Mouse (Mus musculus): ENCODE measurements around the gene Slc1a7. TPM values are rescaled to one million over a fixed set of nuclear protein-coding genes. Genes with fewer than 3 reads are reported as not detected.

Gene Slc1a7
- polyA plus RNA-seq, 1 experiment = 0.03 TPM

DNA sequence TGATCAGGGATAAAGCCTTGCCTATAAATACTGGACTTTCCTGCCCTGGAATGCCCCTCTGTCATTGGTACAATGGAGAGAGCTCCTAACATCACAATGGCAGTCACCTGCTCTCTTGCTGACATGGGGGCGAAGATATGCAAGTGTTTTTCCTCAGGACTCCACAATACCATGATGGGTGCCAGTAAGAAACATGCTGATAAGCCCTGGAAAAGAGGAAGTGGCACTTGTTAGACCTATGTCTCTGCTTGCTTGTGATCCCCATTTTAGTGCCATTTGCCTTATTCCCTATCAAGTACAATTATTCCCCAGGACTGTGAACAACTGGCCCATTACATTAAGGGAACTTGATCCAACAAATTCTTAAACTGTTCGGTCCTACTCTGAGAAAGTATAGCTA, 39.4 kb upstream of the Slc1a7 start:
- DNase-seq = no peak
- H3K4me3 ChIP-seq (ENCODE audit: insufficient read depth, low read depth, low read length) = no peak overlapping the region
- 89% methylated on average over 2 of the region's 2 CpGs for WGBS
- H3K4me1 ChIP-seq (ENCODE audit: control insufficient read depth, insufficient read depth, low read length) = no peaks in the 10 kb centered on the region
- no peaks in the 10 kb centered on the region for H3K36me3 ChIP-seq (ENCODE audit: control insufficient read depth, insufficient read depth, low read length)
- no peak for TF ChIP-seq CTCF (conservative IDR thresholded peaks at IDR 0.05; ENCODE audit: insufficient read depth, insufficient read length, low read depth, low read length)
- no peak for TF ChIP-seq POLR2A (IDR thresholded peaks at IDR 0.05; ENCODE audit: low read depth, low read length)
- no peaks in the 10 kb centered on the region for H3K27me3 ChIP-seq (replicated peaks; ENCODE audit: control insufficient read depth, insufficient read depth, low read length)
- no peak overlapping the region for H3K27ac ChIP-seq (ENCODE audit: insufficient read depth, low read depth, low read length)

DNA sequence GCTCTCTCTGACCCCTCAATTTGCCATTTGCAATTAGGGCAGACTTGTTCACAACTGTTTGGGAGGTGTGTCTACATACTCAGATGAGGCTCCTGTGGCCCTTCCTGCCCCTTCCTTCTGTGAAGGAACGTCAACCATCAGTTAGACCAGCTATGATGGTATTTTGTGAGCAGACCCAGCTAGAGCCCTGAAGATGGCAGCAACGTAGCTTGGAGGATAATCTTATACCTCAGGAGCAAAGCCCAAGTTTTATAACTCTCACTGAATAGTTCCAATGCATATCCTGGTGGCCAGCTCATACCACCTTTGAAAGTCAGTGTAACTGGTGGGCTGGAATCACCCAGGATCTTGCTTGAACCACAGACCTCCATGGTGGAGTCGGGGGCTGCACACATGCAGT, 36.7 kb upstream of the Slc1a7 start:
- WGBS = 82% methylated on average over 3 of the region's 3 CpGs
- no peak for TF ChIP-seq CTCF (conservative IDR thresholded peaks at IDR 0.05; ENCODE audit: insufficient read depth, insufficient read length, low read depth, low read length)
- TF ChIP-seq POLR2A (IDR thresholded peaks at IDR 0.05; ENCODE audit: low read depth, low read length) = no peak
- Histone ChIP-seq H3K4me1 (ENCODE audit: control insufficient read depth, insufficient read depth, low read length) (no peaks in the 10 kb centered on the region), H3K4me3 (ENCODE audit: insufficient read depth, low read depth, low read length) (no peak overlapping the region), H3K27ac (ENCODE audit: insufficient read depth, low read depth, low read length) (no peak overlapping the region), H3K36me3 (ENCODE audit: control insufficient read depth, insufficient read depth, low read length) (no peaks in the 10 kb centered on the region), H3K27me3 (replicated peaks; ENCODE audit: control insufficient read depth, insufficient read depth, low read length) (no peaks in the 10 kb centered on the region)
- no peak for DNase-seq

DNA sequence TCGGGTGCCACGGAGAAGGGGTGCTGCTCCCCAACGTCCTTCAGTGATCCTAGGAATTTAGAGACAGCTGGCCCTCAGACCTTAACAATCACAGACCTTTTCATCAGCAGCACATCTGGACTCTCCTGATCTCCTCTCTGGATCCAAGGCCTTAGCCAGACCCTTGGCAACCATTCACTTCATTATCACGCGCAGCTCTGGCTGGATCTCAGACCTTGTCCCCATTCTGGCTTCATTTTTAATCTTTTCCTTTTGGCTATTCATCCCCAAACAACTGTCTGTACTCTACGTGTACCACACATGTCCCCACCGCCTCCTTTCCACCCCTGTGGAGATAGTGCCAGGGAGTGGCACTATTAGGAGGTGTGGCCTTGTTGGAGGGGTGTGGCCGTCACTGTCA, 34.9 kb upstream of the Slc1a7 start:
- H3K4me3 ChIP-seq (ENCODE audit: insufficient read depth, low read depth, low read length) = no peak overlapping the region
- H3K36me3 ChIP-seq (ENCODE audit: control insufficient read depth, insufficient read depth, low read length) = no peaks in the 10 kb centered on the region
- no peak for DNase-seq
- no peaks in the 10 kb centered on the region for H3K27me3 ChIP-seq (replicated peaks; ENCODE audit: control insufficient read depth, insufficient read depth, low read length)
- TF ChIP-seq CTCF (conservative IDR thresholded peaks at IDR 0.05; ENCODE audit: insufficient read depth, insufficient read length, low read depth, low read length) (no peak), POLR2A (IDR thresholded peaks at IDR 0.05; ENCODE audit: low read depth, low read length) (no peak)
- H3K27ac ChIP-seq (ENCODE audit: insufficient read depth, low read depth, low read length) = no peak overlapping the region
- WGBS = 83% methylated on average over 8 of the region's 8 CpGs
- H3K4me1 ChIP-seq (ENCODE audit: control insufficient read depth, insufficient read depth, low read length) = no peaks in the 10 kb centered on the region

DNA sequence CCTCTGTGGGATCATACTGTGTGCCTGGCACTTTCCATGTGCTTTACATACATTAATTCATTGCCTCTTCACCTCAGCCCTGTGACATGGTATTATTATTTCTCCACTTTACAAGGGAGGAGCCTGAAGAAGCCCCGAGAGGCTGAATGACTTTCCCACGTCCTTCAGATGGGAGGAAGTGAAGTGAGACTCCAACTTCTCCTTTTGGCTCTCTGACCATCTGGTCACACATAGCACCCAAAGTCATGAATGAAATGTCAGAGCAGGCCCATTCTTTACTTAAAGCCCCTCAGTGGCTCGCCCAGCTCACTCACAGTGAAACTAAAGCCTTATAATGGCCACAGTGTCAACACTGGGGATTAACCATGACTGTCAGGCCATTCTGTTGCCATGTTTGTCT, 32.9 kb upstream of the Slc1a7 start:
- no peak for DNase-seq
- H3K27ac ChIP-seq (ENCODE audit: insufficient read depth, low read depth, low read length) = no peak overlapping the region
- H3K36me3 ChIP-seq (ENCODE audit: control insufficient read depth, insufficient read depth, low read length) = no peaks in the 10 kb centered on the region
- no peaks in the 10 kb centered on the region for H3K4me1 ChIP-seq (ENCODE audit: control insufficient read depth, insufficient read depth, low read length)
- H3K4me3 ChIP-seq (ENCODE audit: insufficient read depth, low read depth, low read length) = no peak overlapping the region
- TF ChIP-seq CTCF (conservative IDR thresholded peaks at IDR 0.05; ENCODE audit: insufficient read depth, insufficient read length, low read depth, low read length) (no peak), POLR2A (IDR thresholded peaks at IDR 0.05; ENCODE audit: low read depth, low read length) (no peak)
- WGBS = 75% methylated on average over 3 of the region's 3 CpGs
- H3K27me3 ChIP-seq (replicated peaks; ENCODE audit: control insufficient read depth, insufficient read depth, low read length) = no peaks in the 10 kb centered on the region

DNA sequence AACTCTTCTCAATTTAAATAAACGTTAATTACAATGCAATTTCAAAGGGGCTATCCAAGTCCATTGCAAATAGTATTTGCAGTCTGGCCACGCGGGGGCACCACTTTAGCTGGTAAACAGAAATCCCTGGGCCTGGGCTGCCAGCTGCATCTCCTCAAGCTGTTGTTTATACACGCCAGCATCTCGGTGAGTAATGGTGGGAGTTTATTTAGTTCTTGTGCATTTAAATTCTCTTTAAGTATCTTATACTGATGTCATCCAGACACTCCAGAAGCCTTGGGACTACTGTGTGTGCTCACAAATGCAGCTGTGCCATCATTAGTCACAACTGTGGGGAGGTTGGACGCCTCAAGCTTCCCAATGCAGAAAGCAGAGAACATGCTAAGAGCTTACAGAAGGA, 30.8 kb upstream of the Slc1a7 start:
- Histone ChIP-seq H3K36me3 (ENCODE audit: control insufficient read depth, insufficient read depth, low read length) (no peaks in the 10 kb centered on the region), H3K27me3 (replicated peaks; ENCODE audit: control insufficient read depth, insufficient read depth, low read length) (no peaks in the 10 kb centered on the region), H3K4me1 (ENCODE audit: control insufficient read depth, insufficient read depth, low read length) (no peaks in the 10 kb centered on the region), H3K27ac (ENCODE audit: insufficient read depth, low read depth, low read length) (no peak overlapping the region), H3K4me3 (ENCODE audit: insufficient read depth, low read depth, low read length) (no peak overlapping the region)
- peak; percentile 69 for DNase-seq
- TF ChIP-seq POLR2A (IDR thresholded peaks at IDR 0.05; ENCODE audit: low read depth, low read length) = no peak
- peak; percentile 61 for TF ChIP-seq CTCF (conservative IDR thresholded peaks at IDR 0.05; ENCODE audit: insufficient read depth, insufficient read length, low read depth, low read length)
- 19% methylated on average over 6 of the region's 6 CpGs for WGBS

DNA sequence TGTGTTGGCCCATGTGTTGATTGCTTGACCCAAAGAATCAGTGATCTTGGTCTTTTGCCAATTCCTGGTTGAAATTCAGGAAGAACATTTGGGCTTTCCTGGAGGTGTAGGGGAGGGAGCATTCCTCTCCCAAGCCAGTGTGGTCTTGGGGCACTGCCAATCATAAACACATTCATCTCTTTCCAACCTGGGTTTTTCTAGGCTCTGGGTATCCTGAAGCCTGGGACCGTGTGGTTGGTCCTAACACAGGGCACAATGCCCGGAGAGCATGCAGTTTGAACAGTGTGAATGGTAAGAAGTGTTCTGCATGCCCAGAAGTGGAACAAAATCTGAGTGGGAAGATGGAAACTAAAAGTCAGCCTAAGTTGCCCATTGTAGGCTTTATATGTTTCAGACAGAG, 30.0 kb upstream of the Slc1a7 start:
- no peak overlapping the region for H3K27ac ChIP-seq (ENCODE audit: insufficient read depth, low read depth, low read length)
- WGBS = 66% methylated on average over 2 of the region's 2 CpGs
- H3K4me1 ChIP-seq (ENCODE audit: control insufficient read depth, insufficient read depth, low read length) = no peaks in the 10 kb centered on the region
- no peaks in the 10 kb centered on the region for H3K27me3 ChIP-seq (replicated peaks; ENCODE audit: control insufficient read depth, insufficient read depth, low read length)
- peak; percentile 12 for DNase-seq
- TF ChIP-seq POLR2A (IDR thresholded peaks at IDR 0.05; ENCODE audit: low read depth, low read length) = no peak
- no peaks in the 10 kb centered on the region for H3K36me3 ChIP-seq (ENCODE audit: control insufficient read depth, insufficient read depth, low read length)
- H3K4me3 ChIP-seq (ENCODE audit: insufficient read depth, low read depth, low read length) = no peak overlapping the region

DNA sequence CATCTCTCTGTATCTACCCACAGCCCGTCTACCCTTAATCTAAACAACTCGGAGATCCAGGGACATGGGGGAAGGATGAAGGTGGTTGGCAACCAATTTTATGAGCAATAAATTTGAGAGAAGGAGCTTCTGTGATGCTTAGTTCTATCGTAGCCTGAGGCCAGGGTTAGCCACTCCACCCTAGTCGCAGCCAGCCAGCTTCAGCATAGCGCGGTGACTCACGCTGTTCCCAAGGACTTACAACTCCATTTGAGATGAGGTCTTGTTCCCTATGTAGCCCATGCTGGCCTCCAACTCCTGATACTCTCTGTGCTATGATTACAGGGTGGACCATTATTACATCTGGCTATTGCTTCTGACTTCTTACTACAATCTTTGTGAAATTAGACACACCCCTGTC, 25.4 kb upstream of the Slc1a7 start:
- TF ChIP-seq POLR2A (IDR thresholded peaks at IDR 0.05; ENCODE audit: low read depth, low read length) = no peak
- TF ChIP-seq CTCF (conservative IDR thresholded peaks at IDR 0.05; ENCODE audit: insufficient read depth, insufficient read length, low read depth, low read length) = no peak
- Histone ChIP-seq H3K27me3 (replicated peaks; ENCODE audit: control insufficient read depth, insufficient read depth, low read length) (no peaks in the 10 kb centered on the region), H3K27ac (ENCODE audit: insufficient read depth, low read depth, low read length) (no peak overlapping the region), H3K36me3 (ENCODE audit: control insufficient read depth, insufficient read depth, low read length) (no peaks in the 10 kb centered on the region), H3K4me3 (ENCODE audit: insufficient read depth, low read depth, low read length) (no peak overlapping the region), H3K4me1 (ENCODE audit: control insufficient read depth, insufficient read depth, low read length) (no peaks in the 10 kb centered on the region)
- DNase-seq = no peak
- 90% methylated on average over 7 of the region's 7 CpGs for WGBS

DNA sequence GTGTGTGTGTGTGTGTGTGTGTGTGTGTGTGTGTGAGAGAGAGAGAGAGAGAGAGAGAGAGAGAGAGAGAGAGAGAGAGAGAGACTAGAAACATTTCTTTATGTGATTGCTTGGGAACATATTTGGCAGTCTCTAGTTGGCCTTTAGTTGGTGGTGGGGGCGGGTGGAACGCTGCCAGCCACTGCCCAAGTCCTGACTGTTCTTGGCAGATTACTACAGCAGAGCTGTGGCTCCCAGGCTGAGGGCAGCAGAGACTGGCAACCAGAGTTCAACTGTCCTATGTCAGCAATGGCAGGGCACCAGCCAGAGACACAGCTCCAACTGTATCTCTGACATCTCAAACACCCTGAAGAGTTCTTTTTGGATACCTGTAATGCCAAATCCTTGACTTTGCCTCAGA, 24.0 kb upstream of the Slc1a7 start:
- no peaks in the 10 kb centered on the region for H3K27me3 ChIP-seq (replicated peaks; ENCODE audit: control insufficient read depth, insufficient read depth, low read length)
- peak; percentile 22 for DNase-seq
- H3K27ac ChIP-seq (ENCODE audit: insufficient read depth, low read depth, low read length) = no peak overlapping the region
- TF ChIP-seq POLR2A (IDR thresholded peaks at IDR 0.05; ENCODE audit: low read depth, low read length) (no peak), CTCF (conservative IDR thresholded peaks at IDR 0.05; ENCODE audit: insufficient read depth, insufficient read length, low read depth, low read length) (no peak)
- no peaks in the 10 kb centered on the region for H3K4me1 ChIP-seq (ENCODE audit: control insufficient read depth, insufficient read depth, low read length)
- H3K4me3 ChIP-seq (ENCODE audit: insufficient read depth, low read depth, low read length) = no peak overlapping the region
- H3K36me3 ChIP-seq (ENCODE audit: control insufficient read depth, insufficient read depth, low read length) = no peaks in the 10 kb centered on the region
- WGBS = 59% methylated on average over 2 of the region's 2 CpGs
